Mouse (Mus musculus) heart, embryonic 15.5 days (tissue): ENCODE data around the gene Scarf1. TPM values are rescaled to one million over a fixed set of nuclear protein-coding genes. Genes with fewer than 3 reads are reported as not detected.

Experiments
- ATAC-seq: fragments of 200-750 bp; cut with Nextera tagmentation; replicated peaks from 2 replicates; pipeline ENCODE4 v1.8.0; 2017; ENCODE audit warnings: low read depth, moderate TSS enrichment; ENCODE audit not compliant: insufficient number of reproducible peaks, insufficient read depth, low FRiP score
- H3K27ac ChIP-seq: fragments of 300-500 bp; sonication (generic); 2 replicates; pipeline ENCODE4 v1.5.1; 2015; ENCODE audit warnings: mild to moderate bottlenecking, inconsistent platforms
- H3K27me3 ChIP-seq: fragments of 300-500 bp; sonication (generic); 2 replicates; pipeline ENCODE4 v1.6.1; 2015; ENCODE audit warnings: inconsistent platforms
- H3K36me3 ChIP-seq: fragments of 300-500 bp; sonication (generic); 2 replicates; pipeline ENCODE4 v1.6.1; 2015; ENCODE audit warnings: mild to moderate bottlenecking, inconsistent platforms
- H3K4me1 ChIP-seq: fragments of 300-500 bp; sonication (generic); replicated peaks from 2 replicates; pipeline ENCODE4 v1.6.1; 2015; ENCODE audit warnings: inconsistent platforms
- H3K4me2 ChIP-seq: fragments of 300-500 bp; sonication (generic); 2 replicates; pipeline ENCODE4 v1.6.1; 2015; ENCODE audit warnings: inconsistent platforms, mild to moderate bottlenecking, moderate library complexity
- H3K4me3 ChIP-seq: fragments of 300-500 bp; sonication (generic); 2 replicates; pipeline ENCODE4 v1.5.1; 2015; ENCODE audit warnings: mild to moderate bottlenecking, inconsistent platforms
- H3K9ac ChIP-seq: fragments of 300-500 bp; sonication (generic); 2 replicates; pipeline ENCODE4 v1.6.1; 2015; ENCODE audit warnings: mild to moderate bottlenecking, inconsistent platforms
- H3K9me3 ChIP-seq: fragments of 300-500 bp; sonication (generic); replicated peaks from 2 replicates; pipeline ENCODE4 v1.6.1; 2016; ENCODE audit warnings: inconsistent platforms
- WGBS: fragments of 180-500 bp; shearing (Covaris S2); methylation state at CpG from one replicate; pipeline ENCODE4 v1.1.7; 2015; ENCODE audit warnings: mixed read lengths; 5-methylcytosine and 5-hydroxymethylcytosine counted together
- polyA plus RNA-seq: library from polyadenylated mRNA; unstranded; fragments of >200 nt; fragmentation: Nextera tagmentation; extraction: Ambion mirVana; gene quantifications from 2 replicates; pipeline ENCODE4 v1.2.1, GENCODE M21; 2015

Gene Scarf1
- polyA plus RNA-seq, 1 experiment from 2014 or later: 10.4 TPM

DNA sequence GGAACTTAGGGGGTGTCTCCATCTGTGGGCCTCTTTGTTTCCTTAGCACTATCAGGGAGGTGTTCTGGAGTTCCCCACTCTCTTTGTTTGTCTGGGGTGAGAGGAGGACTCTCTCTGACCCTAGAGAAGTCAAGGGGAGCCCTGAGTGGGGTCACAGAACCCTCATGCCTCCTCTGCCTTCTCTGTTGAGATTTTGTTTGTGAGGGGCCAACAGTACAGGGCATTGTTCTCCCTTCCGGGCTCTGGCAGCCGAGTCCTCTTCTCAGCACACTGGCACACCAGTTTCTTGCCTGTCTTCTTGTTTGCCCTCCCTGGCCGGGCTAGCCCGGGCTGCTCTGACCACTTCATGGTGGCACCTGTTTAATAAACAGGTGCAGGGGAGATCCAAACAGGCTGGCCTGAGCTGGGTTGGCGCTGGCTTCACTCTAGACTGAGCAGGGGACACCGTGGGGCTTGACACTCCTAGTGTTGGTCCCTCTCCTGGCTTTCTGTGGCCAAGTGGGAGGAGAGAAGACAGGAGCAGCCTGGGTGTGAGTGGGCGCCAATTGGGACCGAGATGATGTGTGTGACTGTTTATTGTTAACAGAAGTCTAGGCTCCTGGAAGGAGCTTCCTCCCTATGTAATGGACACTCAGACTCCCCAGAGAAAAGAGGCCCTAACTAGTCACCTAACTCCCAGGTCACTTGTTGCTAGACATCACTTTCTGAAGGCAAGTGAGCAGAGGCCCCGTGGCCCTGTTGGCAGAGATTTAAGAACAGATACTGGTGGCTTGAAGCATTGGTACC, 25.0 kb downstream of the Scarf1 start:
- WGBS: 61% methylated on average over 9 of the region's 9 CpGs
- H3K4me3 ChIP-seq: no peak overlapping the region
- no peak overlapping the region for H3K4me2 ChIP-seq
- no peaks in the 10 kb centered on the region for H3K36me3 ChIP-seq
- no peaks in the 10 kb centered on the region for H3K9me3 ChIP-seq
- peaks cover 34% of the 10 kb centered on the region for H3K4me1 ChIP-seq
- H3K27ac ChIP-seq: peak overlapping the region; percentile 18
- ATAC-seq: no peak
- no peaks in the 10 kb centered on the region for H3K27me3 ChIP-seq
- no peak overlapping the region for H3K9ac ChIP-seq

DNA sequence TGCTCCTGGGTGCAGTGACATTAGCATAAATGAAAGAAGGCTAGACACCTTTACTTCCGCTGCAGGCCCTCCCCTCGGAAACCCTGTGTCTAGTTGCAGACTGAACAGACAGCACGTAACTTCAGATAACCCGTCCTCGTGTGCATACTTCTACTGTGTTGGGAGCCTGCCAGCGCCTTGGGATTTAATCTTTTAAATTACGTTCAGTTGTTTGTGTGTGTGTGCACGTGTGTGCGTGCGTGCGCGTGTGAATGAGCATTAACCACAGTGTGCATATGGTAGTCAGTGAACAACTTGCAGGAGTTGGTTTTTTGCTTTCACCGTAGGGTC, 25.6 kb downstream of the Scarf1 start:
- H3K9me3 ChIP-seq: no peaks in the 10 kb centered on the region
- H3K36me3 ChIP-seq: no peaks in the 10 kb centered on the region
- H3K27ac ChIP-seq: 0 out of 2 replicates have a peak overlapping the region, but pooled peaks have one; percentile 18
- H3K4me3 ChIP-seq: no peak overlapping the region
- no peak overlapping the region for H3K4me2 ChIP-seq
- peaks cover 34% of the 10 kb centered on the region for H3K4me1 ChIP-seq
- no peaks in the 10 kb centered on the region for H3K27me3 ChIP-seq
- 72% methylated on average over 13 of the region's 13 CpGs for WGBS
- no peak for ATAC-seq
- H3K9ac ChIP-seq: no peak overlapping the region

DNA sequence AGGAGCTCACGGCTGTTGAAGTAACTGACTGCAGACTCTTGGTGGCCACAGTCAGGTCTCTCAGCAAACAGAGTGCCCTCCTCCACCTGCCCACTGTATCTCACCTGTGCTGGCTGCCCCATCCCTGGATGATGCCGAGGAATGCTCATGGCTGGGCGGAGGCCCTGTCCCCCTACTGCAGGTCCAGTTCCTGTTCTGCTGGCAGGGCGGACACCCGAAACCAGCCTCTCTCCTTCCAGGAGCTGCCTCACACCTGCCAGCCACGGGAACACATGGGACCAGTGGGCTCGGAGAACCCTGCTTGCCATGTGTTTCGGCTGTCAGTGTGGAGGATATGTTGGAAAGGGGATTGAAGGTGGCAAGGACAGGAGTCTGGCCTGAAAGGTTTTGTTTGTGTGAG, 26.9 kb downstream of the Scarf1 start:
- no peaks in the 10 kb centered on the region for H3K9me3 ChIP-seq
- 87% methylated on average over 8 of the region's 8 CpGs for WGBS
- ATAC-seq: no peak
- H3K4me3 ChIP-seq: no peak overlapping the region
- no peaks in the 10 kb centered on the region for H3K36me3 ChIP-seq
- H3K4me2 ChIP-seq: no peak overlapping the region
- no peak overlapping the region for H3K9ac ChIP-seq
- peaks cover 30% of the 10 kb centered on the region for H3K4me1 ChIP-seq
- no peak overlapping the region for H3K27ac ChIP-seq
- H3K27me3 ChIP-seq: no peaks in the 10 kb centered on the region

DNA sequence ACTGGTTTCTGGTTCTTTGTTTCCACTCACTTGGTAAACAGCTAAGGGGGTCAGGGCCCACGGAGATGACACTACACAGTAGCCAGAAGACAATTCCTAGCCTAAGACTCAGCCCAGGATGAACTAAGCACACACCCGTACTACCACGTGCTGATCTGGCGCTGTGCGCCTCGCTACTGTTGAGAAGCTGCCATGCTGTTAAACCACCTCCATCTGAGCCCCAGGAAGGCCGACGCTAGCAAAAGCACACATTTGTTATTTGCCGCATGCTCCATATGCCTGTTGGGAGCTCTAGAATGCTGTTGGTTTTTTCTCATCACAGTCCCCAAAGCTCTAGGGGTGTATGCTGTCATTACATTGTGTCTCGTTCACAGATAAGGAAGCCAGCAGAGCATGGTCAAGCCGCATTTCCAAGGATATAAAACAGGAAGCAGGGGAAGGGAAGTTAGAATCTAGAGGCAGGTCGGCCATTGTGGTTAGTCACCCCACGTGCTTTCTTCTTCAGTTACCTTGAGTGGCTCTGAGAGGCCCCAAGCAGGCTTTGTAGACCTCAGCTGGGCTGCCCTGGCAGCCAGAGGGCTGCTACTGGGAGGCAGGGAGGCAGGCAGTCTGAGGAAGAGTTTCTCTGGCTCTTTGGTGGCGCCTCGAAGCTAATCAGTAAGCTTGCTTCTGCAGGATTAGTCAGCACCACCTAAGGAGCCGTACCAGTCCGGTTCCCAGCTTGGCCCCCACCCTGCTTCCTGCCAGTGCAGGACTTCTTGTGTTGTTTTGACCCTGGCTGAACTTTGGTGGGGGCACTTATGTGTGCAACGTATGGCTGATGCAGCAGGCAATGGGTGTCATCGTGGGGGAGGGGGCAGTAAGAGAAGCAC, 27.6 kb downstream of the Scarf1 start:
- 0 out of 2 replicates have a peak, but pooled peaks have one; percentile 10 for ATAC-seq
- Histone ChIP-seq H3K27me3 (no peaks in the 10 kb centered on the region), H3K4me2 (no peak overlapping the region), H3K27ac (peak overlapping the region; percentile 21; the same call in 1 of the 2 replicates), H3K9ac (no peak overlapping the region), H3K4me3 (no peak overlapping the region), H3K9me3 (no peaks in the 10 kb centered on the region), H3K36me3 (no peaks in the 10 kb centered on the region), H3K4me1 (peaks cover 30% of the 10 kb centered on the region)
- WGBS: 57% methylated on average over 19 of the region's 19 CpGs

DNA sequence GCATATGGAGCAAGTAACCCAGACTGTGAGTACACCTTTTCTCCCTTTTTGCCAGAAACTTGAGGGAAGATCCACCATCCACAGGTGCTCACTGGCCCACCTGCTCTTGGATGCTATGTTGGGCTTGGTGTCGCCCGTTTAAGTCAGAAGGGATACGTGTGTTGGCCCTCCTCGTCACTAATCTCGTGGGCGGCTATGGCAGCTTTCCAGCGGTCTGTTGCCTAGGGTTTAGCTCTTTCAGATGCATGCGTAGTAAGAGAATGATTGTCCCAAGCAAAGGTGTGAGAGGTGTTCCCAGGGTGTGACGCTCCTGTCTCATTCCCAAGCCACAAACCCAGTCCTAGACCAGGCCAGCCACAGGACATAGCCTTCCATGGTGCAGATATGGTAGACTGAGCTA, 31.4 kb downstream of the Scarf1 start:
- Histone ChIP-seq H3K27me3 (no peaks in the 10 kb centered on the region), H3K9me3 (no peaks in the 10 kb centered on the region), H3K4me1 (peaks cover 18% of the 10 kb centered on the region), H3K36me3 (no peaks in the 10 kb centered on the region), H3K27ac (no peak overlapping the region), H3K4me2 (no peak overlapping the region), H3K9ac (no peak overlapping the region), H3K4me3 (no peak overlapping the region)
- no peak for ATAC-seq
- WGBS: 74% methylated on average over 9 of the region's 9 CpGs

DNA sequence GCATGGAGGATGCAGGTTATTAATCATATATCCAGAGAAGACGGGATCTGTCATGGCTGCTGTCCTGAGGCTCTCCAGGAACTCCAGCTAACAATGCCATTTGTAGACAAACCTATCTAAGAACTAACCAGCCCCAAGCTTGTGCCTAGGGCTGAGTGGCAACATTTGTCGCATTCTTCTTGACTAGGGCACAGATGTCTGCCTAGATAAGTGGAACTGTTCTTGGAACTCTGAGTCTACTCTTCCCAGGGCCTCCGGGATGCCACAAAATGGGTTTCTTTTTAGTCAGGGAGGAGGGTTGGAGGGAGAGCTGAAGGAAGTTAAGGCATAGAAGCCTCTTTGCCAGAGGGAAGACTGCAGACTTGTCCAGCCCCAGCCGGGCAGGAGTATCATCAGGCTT, 32.7 kb downstream of the Scarf1 start:
- WGBS: 64% methylated on average over 4 of the region's 4 CpGs
- Histone ChIP-seq H3K9me3 (no peaks in the 10 kb centered on the region), H3K4me3 (no peak overlapping the region), H3K27me3 (no peaks in the 10 kb centered on the region), H3K4me2 (no peak overlapping the region), H3K9ac (no peak overlapping the region), H3K36me3 (no peaks in the 10 kb centered on the region), H3K4me1 (peaks cover 26% of the 10 kb centered on the region), H3K27ac (no peak overlapping the region)
- no peak for ATAC-seq

DNA sequence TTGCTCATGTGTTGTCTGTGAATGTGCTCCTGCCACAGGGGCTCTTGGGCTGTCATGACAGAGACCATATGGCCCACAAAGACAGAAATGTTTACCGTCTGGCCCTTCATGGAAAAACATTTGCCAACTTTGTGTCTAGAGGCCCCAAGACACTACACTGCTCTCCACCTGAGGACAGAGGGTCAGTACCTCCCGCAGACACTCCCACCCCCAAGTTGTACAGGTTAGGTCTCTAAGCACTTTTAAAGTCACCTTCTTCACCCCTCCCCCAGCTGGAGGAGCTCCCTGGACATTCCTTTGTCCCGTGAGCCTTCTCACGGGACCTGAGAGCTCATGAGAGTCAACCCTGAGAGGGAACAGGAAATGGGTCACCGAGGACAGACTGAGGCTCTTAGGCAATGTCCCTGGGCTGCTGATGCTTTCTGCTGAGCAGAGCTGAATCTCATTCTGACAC, 36.3 kb downstream of the Scarf1 start:
- WGBS: 24% methylated on average over 5 of the region's 5 CpGs
- Histone ChIP-seq H3K27ac (no peak overlapping the region), H3K27me3 (no peaks in the 10 kb centered on the region), H3K4me3 (no peak overlapping the region), H3K9ac (no peak overlapping the region), H3K4me1 (peaks cover 39% of the 10 kb centered on the region), H3K4me2 (no peak overlapping the region), H3K36me3 (no peaks in the 10 kb centered on the region), H3K9me3 (no peaks in the 10 kb centered on the region)
- ATAC-seq: no peak

DNA sequence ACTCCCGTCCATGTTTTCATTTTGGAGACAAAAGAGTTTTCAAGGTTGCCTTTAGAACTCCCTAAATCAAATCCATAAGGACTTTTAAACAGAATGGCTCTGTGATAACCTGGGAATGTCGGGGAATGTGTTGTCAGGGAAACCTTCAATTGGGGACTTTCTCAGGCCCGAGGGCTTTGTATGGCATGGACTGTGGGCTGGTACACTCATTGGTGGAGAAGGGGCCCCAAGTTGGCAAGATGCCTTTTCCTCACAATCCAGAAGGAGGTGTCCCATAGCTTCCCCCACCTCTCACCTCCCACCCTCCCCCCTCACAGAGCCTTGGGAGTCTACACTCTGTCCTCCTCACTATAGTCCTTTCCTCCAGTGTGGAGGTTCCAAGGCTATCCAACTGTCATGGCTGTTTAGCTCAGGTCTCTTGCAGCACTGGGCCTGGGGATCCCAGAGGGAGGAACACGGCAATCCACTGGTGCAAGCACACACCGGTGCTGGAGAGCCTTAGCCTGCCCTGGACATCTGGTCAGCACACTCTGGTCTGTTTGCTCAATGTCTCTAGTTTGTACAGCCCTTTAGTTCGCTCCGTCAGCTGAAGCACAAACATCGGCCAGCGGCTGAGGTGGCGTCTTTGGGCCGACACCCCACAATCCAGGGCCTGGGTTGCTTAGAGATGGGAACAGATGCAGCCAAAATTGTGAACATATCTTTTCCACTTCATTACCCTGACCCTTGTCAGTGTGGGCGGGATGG, 37.0 kb downstream of the Scarf1 start:
- H3K36me3 ChIP-seq: no peaks in the 10 kb centered on the region
- no peak overlapping the region for H3K4me2 ChIP-seq
- no peak overlapping the region for H3K27ac ChIP-seq
- H3K4me1 ChIP-seq: peaks cover 39% of the 10 kb centered on the region
- WGBS: 75% methylated on average over 12 of the region's 12 CpGs
- H3K9ac ChIP-seq: no peak overlapping the region
- no peak overlapping the region for H3K4me3 ChIP-seq
- H3K27me3 ChIP-seq: no peaks in the 10 kb centered on the region
- no peak for ATAC-seq
- no peaks in the 10 kb centered on the region for H3K9me3 ChIP-seq

DNA sequence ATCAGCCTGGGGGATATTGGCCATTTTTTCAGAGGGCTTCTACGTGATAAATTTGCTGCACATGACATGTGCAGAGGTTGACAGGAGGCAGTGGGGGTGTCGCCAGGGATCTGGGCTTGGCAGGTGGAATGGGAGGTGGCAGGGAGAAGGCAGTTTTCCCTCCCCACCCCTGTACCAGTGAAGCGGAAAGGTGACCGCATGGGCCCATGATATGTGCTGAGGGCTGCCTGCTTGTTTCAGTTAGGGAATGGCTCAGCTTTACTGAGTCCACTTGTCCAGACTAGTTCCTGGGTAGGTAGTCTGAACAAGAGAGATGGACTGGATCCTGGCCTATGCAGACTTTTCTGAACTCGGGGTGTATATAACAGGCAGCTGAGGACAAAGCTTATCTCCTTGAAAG, 38.0 kb downstream of the Scarf1 start:
- 88% methylated on average over 5 of the region's 5 CpGs for WGBS
- H3K27ac ChIP-seq: no peak overlapping the region

DNA sequence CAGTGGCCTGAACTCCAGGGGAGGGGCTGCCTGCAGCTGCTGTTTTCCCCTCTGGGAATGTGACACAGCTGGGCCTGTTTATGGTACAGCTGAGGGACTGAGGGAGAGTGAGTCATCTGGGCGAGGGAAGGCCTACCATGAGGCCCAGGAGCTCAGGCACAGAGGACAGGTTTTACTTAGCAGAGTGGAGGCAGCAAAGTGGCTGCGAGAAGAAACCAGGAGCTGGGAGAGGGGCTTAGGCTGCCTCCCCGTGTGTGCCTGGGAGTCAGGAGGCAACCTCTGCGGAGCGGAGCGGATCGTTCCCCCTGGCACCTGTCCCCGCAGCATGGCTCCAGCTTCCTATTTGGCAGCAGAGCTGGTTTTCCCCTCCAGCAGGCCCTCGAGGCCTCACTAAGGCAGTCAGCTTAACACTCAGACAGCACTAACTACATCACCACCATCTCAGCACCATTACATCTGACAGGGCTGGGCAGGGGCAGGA, 38.7 kb downstream of the Scarf1 start:
- Histone ChIP-seq H3K36me3 (no peaks in the 10 kb centered on the region), H3K4me3 (no peak overlapping the region), H3K27me3 (no peaks in the 10 kb centered on the region), H3K27ac (peak overlapping the region; percentile 63), H3K4me2 (no peak overlapping the region), H3K9ac (no peak overlapping the region), H3K9me3 (no peaks in the 10 kb centered on the region), H3K4me1 (peaks cover 35% of the 10 kb centered on the region)
- peak; percentile 54; the same call in 1 of the 2 replicates for ATAC-seq
- 36% methylated on average over 9 of the region's 9 CpGs for WGBS

More for the DNA sequence above, 38.0 kb downstream of the Scarf1 start:
- Histone ChIP-seq H3K4me3 (no peak overlapping the region), H3K4me2 (no peak overlapping the region), H3K4me1 (peaks cover 35% of the 10 kb centered on the region), H3K27me3 (no peaks in the 10 kb centered on the region), H3K9ac (no peak overlapping the region), H3K9me3 (no peaks in the 10 kb centered on the region), H3K36me3 (no peaks in the 10 kb centered on the region)
- no peak for ATAC-seq

DNA sequence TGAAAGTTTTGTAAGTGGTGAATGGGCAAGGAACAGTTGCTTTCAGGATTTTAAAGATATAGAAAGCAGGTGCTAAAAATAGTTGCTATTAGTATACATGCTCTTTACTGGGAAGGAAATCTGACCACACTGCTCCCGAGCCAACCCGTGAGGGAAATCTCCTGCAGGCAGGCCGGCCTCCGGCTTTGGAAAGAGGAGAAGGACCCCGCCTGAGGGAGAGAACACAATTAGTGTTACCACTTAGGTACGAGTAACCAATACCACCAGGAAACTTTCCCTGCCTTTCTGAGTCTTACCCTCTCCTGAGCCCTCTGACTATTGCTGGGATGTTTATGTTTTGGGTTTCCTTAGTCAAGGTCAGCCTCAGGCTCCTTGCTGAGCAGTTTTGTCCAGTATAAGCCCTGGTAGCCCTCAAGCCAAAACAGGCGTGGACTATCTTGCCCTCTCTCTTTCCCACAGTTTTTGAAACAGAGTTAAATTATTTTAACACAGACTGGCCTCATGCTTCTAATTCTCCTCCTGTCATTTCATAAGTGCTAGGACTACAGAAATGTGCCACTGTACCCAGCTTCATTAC, 39.7 kb downstream of the Scarf1 start:
- H3K36me3 ChIP-seq: no peaks in the 10 kb centered on the region
- peak overlapping the region; percentile 63; the same call in 1 of the 2 replicates for H3K27ac ChIP-seq
- no peaks in the 10 kb centered on the region for H3K27me3 ChIP-seq
- H3K4me1 ChIP-seq: peaks cover 35% of the 10 kb centered on the region
- no peak for ATAC-seq
- H3K4me2 ChIP-seq: no peak overlapping the region
- H3K4me3 ChIP-seq: no peak overlapping the region
- WGBS: 39% methylated on average over 7 of the region's 7 CpGs
- H3K9me3 ChIP-seq: no peaks in the 10 kb centered on the region
- no peak overlapping the region for H3K9ac ChIP-seq
